15 mouse cellular contexts compared by ENCODE assay signal in the genomic region with DNA sequence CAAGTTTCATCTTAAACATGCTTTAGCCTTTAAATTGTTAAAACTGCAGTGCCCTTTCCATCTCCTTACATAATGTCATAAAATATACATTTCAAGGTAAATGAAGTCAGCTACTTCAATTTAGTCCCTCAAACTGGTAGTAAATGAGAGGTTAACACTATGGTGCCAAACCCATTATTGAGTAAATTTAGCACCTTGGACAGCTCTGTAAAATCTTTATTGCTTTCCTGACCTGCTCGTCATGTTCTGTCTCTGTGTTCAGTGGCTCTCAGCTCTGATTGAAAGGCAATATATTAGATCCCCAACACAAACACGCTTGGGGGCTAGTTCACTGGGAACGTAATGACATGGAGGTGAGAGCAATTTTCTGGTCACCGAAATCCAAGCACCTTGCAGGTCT.
"Had no signal": no experiment of that assay in that cellular context is flagged by ENCODE, and none has a peak within 500 bp of the region (broad histone marks: within the 10 kb centered on the region; RNA-seq: fewer than 3 reads in every experiment).

No protein-coding gene starts in this region.

- H3K27ac ChIP-seq: kidney, embryonic 15.5 days; limb, embryonic 13.5 days; liver, embryonic 15.5 days; macrophage; midbrain, embryonic 12.5 days had no signal

- DNase-seq: kidney, adult 2 months; kidney, postnatal 25 days; layer of hippocampus, adult 9-11 months; lung, adult 2 months; lung, postnatal 14 days; spleen, adult 18-20 months; thymus, adult 18-20 months; thymus, postnatal 14 days had no signal

- H3K4me3 ChIP-seq: kidney, embryonic 15.5 days; limb, embryonic 13.5 days; liver, embryonic 15.5 days; megakaryocyte, embryonic 14.5 days; midbrain, embryonic 12.5 days had no signal

- H3K9ac ChIP-seq: kidney, embryonic 15.5 days; limb, embryonic 13.5 days; liver, embryonic 15.5 days; midbrain, embryonic 12.5 days had no signal

- H3K4me2 ChIP-seq: kidney, embryonic 15.5 days; limb, embryonic 13.5 days; liver, embryonic 11.5 days; liver, embryonic 15.5 days; midbrain, embryonic 12.5 days had no signal

- H3K9me3 ChIP-seq: kidney, embryonic 15.5 days; limb, embryonic 13.5 days; liver, embryonic 15.5 days; megakaryocyte, embryonic 14.5 days; midbrain, embryonic 12.5 days had no signal

- H3K36me3 ChIP-seq: liver, embryonic 15.5 days; midbrain, embryonic 12.5 days had no signal

- H3K4me1 ChIP-seq: kidney, embryonic 15.5 days; liver, embryonic 15.5 days; megakaryocyte, embryonic 14.5 days had no signal

- H3K27me3 ChIP-seq: kidney, embryonic 15.5 days; limb, embryonic 13.5 days; liver, embryonic 15.5 days; megakaryocyte, embryonic 14.5 days; midbrain, embryonic 12.5 days had no signal
